Mouse (Mus musculus) olfactory bulb, adult 2 months (tissue): ENCODE measurements around the gene Arhgap45.

Experiments
- CTCF ChIP-seq: fragments of 200-500 bp; IDR thresholded peaks from 2 replicates; pipeline ENCODE4 v1.5.1; 2012; ENCODE audit warnings: low read depth, mild to moderate bottlenecking, low read length, moderate library complexity; ENCODE audit not compliant: insufficient read depth
- POLR2A ChIP-seq: fragments of 200-500 bp; IDR thresholded peaks from 2 replicates; pipeline ENCODE4 v1.6.1; 2012; ENCODE audit warnings: mild to moderate bottlenecking, low read depth, low read length, moderate library complexity; ENCODE audit not compliant: insufficient read depth

DNA sequence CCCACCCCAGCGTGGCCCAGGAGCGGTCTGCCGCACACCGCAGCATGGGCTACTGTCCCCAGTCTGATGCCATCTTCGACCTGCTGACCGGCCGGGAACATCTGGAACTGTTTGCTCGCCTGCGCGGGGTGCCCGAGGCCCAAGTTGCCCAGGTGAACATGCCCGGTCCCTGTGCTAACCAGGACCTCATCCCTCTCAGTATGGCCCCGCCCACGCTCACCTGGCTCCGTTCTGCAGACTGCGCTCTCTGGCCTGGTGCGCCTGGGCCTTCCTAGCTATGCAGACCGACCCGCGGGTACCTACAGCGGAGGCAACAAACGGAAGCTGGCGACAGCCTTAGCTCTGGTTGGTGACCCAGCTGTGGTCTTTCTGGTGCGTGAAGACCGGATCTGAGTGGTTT, 2.8 kb upstream of the Arhgap45 start:
- TF ChIP-seq POLR2A (no peak), CTCF (no peak)
